Mouse (Mus musculus) CH12.LX (cell line): ENCODE data around the gene Myo10.

Experiments used
- CTCF ChIP-seq, 2 experiments: IDR thresholded peaks in 1 of 2; conservative IDR thresholded peaks in 1 of 2; 2 replicates each; pipeline ENCODE4 v1.5.1; 2011 to 2012; ENCODE audit warnings: low read depth in 2 of 2, low read length in 2 of 2, improper control_type of control experiment in 1 of 2, inconsistent platforms in 1 of 2, mild to moderate bottlenecking in 1 of 2, moderate library complexity in 1 of 2
- E2F4 ChIP-seq: IDR thresholded peaks from 2 replicates; pipeline ENCODE4 v1.6.1; 2011; ENCODE audit warnings: low read depth, low read length, improper control_type of control experiment; ENCODE audit not compliant: insufficient replicate concordance
- EP300 ChIP-seq: IDR thresholded peaks from 2 replicates; pipeline ENCODE4 v1.6.1; 2011; ENCODE audit warnings: low read length, improper control_type of control experiment
- HCFC1 ChIP-seq: IDR thresholded peaks from 2 replicates; pipeline ENCODE4 v1.6.1; 2012; ENCODE audit warnings: low read depth, mild to moderate bottlenecking, inconsistent platforms, low read length, improper control_type of control experiment
- MAZ ChIP-seq: IDR thresholded peaks from 2 replicates; pipeline ENCODE4 v1.6.1; 2012; ENCODE audit warnings: low read depth, mild to moderate bottlenecking, inconsistent platforms, low read length, improper control_type of control experiment, moderate library complexity
- MEF2A ChIP-seq: IDR thresholded peaks from 2 replicates; pipeline ENCODE4 v1.6.1; 2014; ENCODE audit warnings: low read depth, mild to moderate bottlenecking, inconsistent platforms, low read length, improper control_type of control experiment, borderline replicate concordance
- POLR2A ChIP-seq: IDR thresholded peaks from 2 replicates; pipeline ENCODE4 v1.6.1; 2011; ENCODE audit warnings: low read depth, mild to moderate bottlenecking, improper control_type of control experiment, low read length
- POLR2AphosphoS2 ChIP-seq: IDR thresholded peaks from 2 replicates; pipeline ENCODE4 v1.6.1; 2011; ENCODE audit warnings: low read depth, low read length, improper control_type of control experiment
- RCOR1 ChIP-seq: conservative IDR thresholded peaks from 2 replicates; pipeline ENCODE4 v1.6.1; 2012; ENCODE audit warnings: low read depth, mild to moderate bottlenecking, inconsistent platforms, low read length, improper control_type of control experiment
- SMC3 ChIP-seq: IDR thresholded peaks from 2 replicates; pipeline ENCODE4 v1.6.1; 2011; ENCODE audit warnings: low read depth, low read length, improper control_type of control experiment
- TBP ChIP-seq: conservative IDR thresholded peaks from 2 replicates; pipeline ENCODE4 v1.6.1; 2011; ENCODE audit warnings: low read depth, low read length, improper control_type of control experiment
- UBTF ChIP-seq: IDR thresholded peaks from 2 replicates; pipeline ENCODE4 v1.6.1; 2012; ENCODE audit warnings: low read depth, mild to moderate bottlenecking, inconsistent platforms, low read length, improper control_type of control experiment, moderate library complexity
- USF2 ChIP-seq: conservative IDR thresholded peaks from 2 replicates; pipeline ENCODE4 v1.6.1; 2011; ENCODE audit warnings: low read depth, low read length, improper control_type of control experiment
- ZC3H11A ChIP-seq: IDR thresholded peaks from 2 replicates; pipeline ENCODE4 v1.6.1; 2012; ENCODE audit warnings: low read depth, mild to moderate bottlenecking, inconsistent platforms, low read length, improper control_type of control experiment

DNA sequence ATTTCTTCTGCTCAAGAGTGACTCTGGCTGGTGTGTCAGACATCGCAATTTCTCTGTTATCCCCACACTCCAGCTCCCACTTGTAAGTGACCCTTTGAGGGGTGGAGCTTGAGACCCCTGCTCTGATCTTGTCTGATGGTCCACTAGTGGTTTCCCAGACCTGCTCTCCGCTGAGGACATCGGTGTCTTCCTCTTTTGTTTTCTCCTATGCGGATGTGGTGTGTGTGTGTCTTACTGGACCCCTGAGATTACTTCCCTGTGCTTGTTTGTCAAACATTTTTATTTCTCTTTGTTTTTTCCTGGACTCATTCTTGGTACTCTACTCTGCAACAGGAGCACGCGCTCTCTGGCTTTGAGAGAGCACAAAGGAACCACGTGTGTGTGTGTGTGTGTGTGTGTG is 239.6 kb downstream of the Myo10 start:
- no peak for TF ChIP-seq SMC3
- TF ChIP-seq CTCF (conservative IDR thresholded peaks at IDR 0.05 in 1 of 2, IDR thresholded peaks at IDR 0.05 in 1 of 2; ENCODE audit: low read depth in 2 of 2, low read length in 2 of 2): no peak
- TF ChIP-seq EP300: no peak
- TF ChIP-seq MEF2A: no peak
- no peak for TF ChIP-seq E2F4
- TF ChIP-seq POLR2AphosphoS2: no peak
- no peak for TF ChIP-seq POLR2A
- no peak for TF ChIP-seq ZC3H11A
- no peak for TF ChIP-seq USF2
- no peak for TF ChIP-seq HCFC1
- TF ChIP-seq UBTF: no peak
- TF ChIP-seq MAZ: no peak
- no peak for TF ChIP-seq RCOR1
- TF ChIP-seq TBP: no peak
